Comparison of ENCODE assay signal across 31 mouse cellular contexts in the genomic region with DNA sequence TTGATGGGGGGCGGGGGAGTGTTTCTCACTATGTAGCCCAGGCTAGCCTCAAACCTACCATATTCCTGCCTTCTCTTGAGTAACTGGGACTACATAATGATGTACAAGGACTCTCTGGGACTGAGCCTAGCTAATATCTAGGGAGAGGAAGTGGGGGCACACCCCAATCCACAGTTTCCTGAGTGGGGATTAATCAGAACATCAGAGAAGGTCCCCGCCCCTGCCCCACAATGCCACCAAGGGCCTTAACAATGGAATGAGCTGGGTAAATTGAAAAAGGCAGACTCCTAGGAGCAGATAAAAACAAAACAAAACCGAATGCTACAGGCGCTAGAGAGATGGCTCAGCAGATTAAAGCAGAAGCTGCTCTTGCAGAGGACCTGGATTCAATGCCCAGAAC. TPM values are rescaled to one million over a fixed set of nuclear protein-coding genes. Genes with fewer than 3 reads are reported as not detected.
A peak's percentile ranks its signal among the peaks of the same experiment; 100 is the strongest.
DNase-seq lines count a peak whose midpoint lies in the region; ATAC-seq lines count a peak whose summit lies in the region.
"Had no signal": no experiment of that assay in that cellular context is flagged by ENCODE, and none has a peak within 500 bp of the region (broad histone marks: within the 10 kb centered on the region; RNA-seq: fewer than 3 reads in every experiment).

No protein-coding gene starts in this region.

- no peak for ATAC-seq in liver, embryonic 11.5 days (replicated peaks; ENCODE audit: low FRiP score)
- no peak for ATAC-seq in megakaryocyte, adult 5-6 weeks (ENCODE audit: poor library complexity, severe bottlenecking)
- peak; percentile 52; the same call in 1 of the 2 replicates for ATAC-seq in common myeloid progenitor, adult 5-6 weeks (replicated peaks; ENCODE audit: low read depth, poor library complexity, severe bottlenecking)
- ATAC-seq in neural tube, embryonic 15.5 days (ENCODE audit: low FRiP score) = no peak
- ATAC-seq: forebrain, embryonic 13.5 days; intestine, embryonic 15.5 days; Patski had no signal

- 59% methylated on average over 4 of the region's 4 CpGs for WGBS in liver, embryonic 11.5 days
- WGBS in neural tube, embryonic 15.5 days = 82% methylated on average over 4 of the region's 4 CpGs

- H3K9ac ChIP-seq in liver, embryonic 11.5 days (ENCODE audit: low read depth, low read length) = 0 out of 2 replicates have a peak overlapping the region, but pooled peaks have one; percentile 15
- no peak overlapping the region for H3K9ac ChIP-seq in neural tube, embryonic 15.5 days (replicated peaks)
- H3K9ac ChIP-seq: forebrain, embryonic 13.5 days; heart, embryonic 12.5 days; hindbrain, embryonic 15.5 days; intestine, embryonic 15.5 days; neural tube, embryonic 12.5 days had no signal

- DNase-seq in liver, embryonic 11.5 days (ENCODE audit: low spot score) = no peak
- DNase-seq in liver = no peak
- DNase-seq in right cerebral cortex, adult 18-20 months = no peak
- DNase-seq: adrenal gland, postnatal 10 days; cerebellum, adult 8-10 months; cerebellum, postnatal 25 days; gastrocnemius, postnatal 14 days; heart, adult 11 months; heart, postnatal 4 days; kidney, adult 2 months; kidney, postnatal 36 days; layer of hippocampus, postnatal 36 days; left cerebral cortex, postnatal 4 days; spleen, adult 18-20 months; thymus, adult 18-20 months; thymus, postnatal 25 days had no signal

- H3K4me1 ChIP-seq in liver, embryonic 11.5 days (replicated peaks; ENCODE audit: control insufficient read depth, insufficient read depth, low read length) = peaks cover 30% of the 10 kb centered on the region
- H3K4me1 ChIP-seq in megakaryocyte, embryonic 14.5 days = peaks cover 98% of the 10 kb centered on the region
- H3K4me1 ChIP-seq in neural tube, embryonic 15.5 days = peaks cover 4% of the 10 kb centered on the region; the same call in 1 of the 2 replicates
- H3K4me1 ChIP-seq: hindbrain, embryonic 15.5 days; intestine, embryonic 15.5 days; midbrain, embryonic 10.5 days; neural tube, embryonic 12.5 days had no signal

- H3K27me3 ChIP-seq in liver, embryonic 11.5 days (replicated peaks; ENCODE audit: control insufficient read depth, insufficient read depth, low read length) = no peaks in the 10 kb centered on the region
- no peaks in the 10 kb centered on the region for H3K27me3 ChIP-seq in megakaryocyte, embryonic 14.5 days (replicated peaks)
- H3K27me3 ChIP-seq in neural tube, embryonic 15.5 days (replicated peaks) = no peaks in the 10 kb centered on the region
- H3K27me3 ChIP-seq: forebrain, embryonic 13.5 days; heart, embryonic 12.5 days; hindbrain, embryonic 15.5 days; intestine, embryonic 15.5 days; neural tube, embryonic 12.5 days; Patski had no signal

- peaks cover 2% of the 10 kb centered on the region for H3K36me3 ChIP-seq in liver, embryonic 11.5 days (ENCODE audit: control insufficient read depth, insufficient read depth, low read length)
- H3K36me3 ChIP-seq in megakaryocyte, embryonic 14.5 days (replicated peaks; ENCODE audit: low read length) = peaks cover 80% of the 10 kb centered on the region
- H3K36me3 ChIP-seq in neural tube, embryonic 15.5 days = no peaks in the 10 kb centered on the region
- H3K36me3 ChIP-seq: intestine, embryonic 15.5 days; neural tube, embryonic 12.5 days had no signal

- peak overlapping the region; percentile 16; the same call in 1 of the 2 replicates for H3K4me2 ChIP-seq in liver, embryonic 11.5 days
- no peak overlapping the region for H3K4me2 ChIP-seq in neural tube, embryonic 15.5 days
- H3K4me2 ChIP-seq: forebrain, embryonic 13.5 days; heart, embryonic 12.5 days; hindbrain, embryonic 15.5 days; intestine, embryonic 15.5 days; neural tube, embryonic 12.5 days had no signal

- H3K27ac ChIP-seq in liver, embryonic 11.5 days (ENCODE audit: low read depth, low read length) = peak overlapping the region; percentile 16; the same call in 1 of the 2 replicates
- H3K27ac ChIP-seq in neural tube, embryonic 15.5 days (replicated peaks) = no peak overlapping the region; the same call in 1 of the 2 replicates
- H3K27ac ChIP-seq: forebrain, embryonic 13.5 days; hindbrain, embryonic 15.5 days; intestine, embryonic 15.5 days; macrophage; midbrain, embryonic 10.5 days; neural tube, embryonic 12.5 days; stomach, postnatal 0 days had no signal

- H3K9me3 ChIP-seq in liver, embryonic 11.5 days (ENCODE audit: control insufficient read depth, low read length) = no peaks in the 10 kb centered on the region
- H3K9me3 ChIP-seq in megakaryocyte, embryonic 14.5 days = no peaks in the 10 kb centered on the region
- no peaks in the 10 kb centered on the region for H3K9me3 ChIP-seq in neural tube, embryonic 15.5 days (replicated peaks)
- H3K9me3 ChIP-seq: forebrain, embryonic 13.5 days; G1E; heart, embryonic 12.5 days; hindbrain, embryonic 15.5 days; intestine, embryonic 15.5 days; midbrain, embryonic 10.5 days; neural tube, embryonic 12.5 days had no signal

- H3K4me3 ChIP-seq in liver, embryonic 11.5 days (ENCODE audit: low read depth, low read length) = no peak overlapping the region
- peak overlapping the region; percentile 19 for H3K4me3 ChIP-seq in megakaryocyte, embryonic 14.5 days (replicated peaks)
- H3K4me3 ChIP-seq in neural tube, embryonic 15.5 days (replicated peaks) = no peak overlapping the region
- H3K4me3 ChIP-seq: forebrain, embryonic 13.5 days; heart, embryonic 12.5 days; hindbrain, embryonic 15.5 days; intestine, embryonic 15.5 days; midbrain, embryonic 10.5 days; myocyte; neural tube, embryonic 12.5 days had no signal

RNA-seq across cellular contexts. Expression of a gene that starts 26.6 kb away (rescaled TPM):
- 27.8 and 29.1 TPM in 2 replicates for polyA plus RNA-seq in liver, embryonic 11.5 days (2014; fragmentation: Nextera tagmentation; extraction: Ambion mirVana)
- polyA plus RNA-seq in megakaryocyte, embryonic 14.5 days (2012; ENCODE audit: insufficient read depth, low replicate concordance) = 27.7 and 50.7 TPM in 2 replicates
- total RNA-seq in megakaryocyte, adult 5-6 weeks (2015) = not detected in 2 replicates
- total RNA-seq in megakaryocyte, adult 5-6 weeks (2017) = not detected in 2 replicates
- 0.55 and 0.82 TPM in 2 replicates for total RNA-seq in common myeloid progenitor, adult 5-6 weeks (2017)
- polyA plus RNA-seq in neural tube, embryonic 15.5 days (2015; fragmentation: Nextera tagmentation; extraction: Ambion mirVana) = 9.2 and 13.1 TPM in 2 replicates
- polyA plus RNA-seq: macrophage had no signal
